Mouse (Mus musculus) cerebellum, adult 18-20 months (tissue): Measurements from ENCODE around the gene Ankfn1.

Source experiments
- DNase-seq, 2 experiments: peaks; one replicate each; pipeline ENCODE4 v3.0.0; 2021

Ankfn1 gene

GRCm38 (mm10) chr11:89673916-89674507 lies 103.4 kb downstream of the Ankfn1 start:
- no peak for DNase-seq

GRCm38 (mm10) chr11:89672510-89673085 lies 104.9 kb downstream of the Ankfn1 start:
- no peak for DNase-seq

- DNase-seq = no peak
These were observed 112.1 kb downstream of the Ankfn1 start for GRCm38 (mm10) chr11:89665170-89665880.

- DNase-seq = no peak
These were observed 118.4 kb downstream of the Ankfn1 start for GRCm38 (mm10) chr11:89659048-89659447.

GRCm38 (mm10) chr11:89656556-89656955 lies 120.9 kb downstream of the Ankfn1 start:
- DNase-seq = no peak

GRCm38 (mm10) chr11:89635740-89636139 lies 141.7 kb downstream of the Ankfn1 start:
- DNase-seq = no peak

- DNase-seq = no peak
These were observed 146.1 kb downstream of the Ankfn1 start for GRCm38 (mm10) chr11:89631315-89631714.

GRCm38 (mm10) chr11:89628562-89628961 lies 148.9 kb downstream of the Ankfn1 start:
- no peak for DNase-seq

GRCm38 (mm10) chr11:89627232-89627631 lies 150.2 kb downstream of the Ankfn1 start:
- no peak for DNase-seq

- DNase-seq = no peak
These were observed 153.6 kb downstream of the Ankfn1 start for GRCm38 (mm10) chr11:89623698-89624445.

GRCm38 (mm10) chr11:89619955-89620354 lies 157.5 kb downstream of the Ankfn1 start:
- no peak for DNase-seq

- DNase-seq = no peak
These were observed 161.6 kb downstream of the Ankfn1 start for GRCm38 (mm10) chr11:89615806-89616205.

- no peak for DNase-seq
These were observed 165.9 kb downstream of the Ankfn1 start for GRCm38 (mm10) chr11:89611596-89611995.

- no peak for DNase-seq
These were observed 169.4 kb downstream of the Ankfn1 start for GRCm38 (mm10) chr11:89608071-89608470.

GRCm38 (mm10) chr11:89607270-89607669 lies 170.2 kb downstream of the Ankfn1 start:
- no peak for DNase-seq

- DNase-seq = no peak
These were observed 171.1 kb downstream of the Ankfn1 start for GRCm38 (mm10) chr11:89606346-89606745.

GRCm38 (mm10) chr11:89602966-89603365 lies 174.5 kb downstream of the Ankfn1 start:
- DNase-seq = no peak

- DNase-seq = no peak
These were observed 176.4 kb downstream of the Ankfn1 start for GRCm38 (mm10) chr11:89600921-89601515.

- DNase-seq = no peak
These were observed 187.1 kb downstream of the Ankfn1 start for GRCm38 (mm10) chr11:89590273-89590874.

- no peak for DNase-seq
These were observed 191.1 kb downstream of the Ankfn1 start for GRCm38 (mm10) chr11:89586341-89586740.

GRCm38 (mm10) chr11:89579826-89580225 lies 197.6 kb downstream of the Ankfn1 start:
- DNase-seq = no peak

GRCm38 (mm10) chr11:89579111-89579510 lies 198.3 kb downstream of the Ankfn1 start:
- DNase-seq = no peak
